ENCODE assay signal across 18 mouse cellular contexts in the genomic region with DNA sequence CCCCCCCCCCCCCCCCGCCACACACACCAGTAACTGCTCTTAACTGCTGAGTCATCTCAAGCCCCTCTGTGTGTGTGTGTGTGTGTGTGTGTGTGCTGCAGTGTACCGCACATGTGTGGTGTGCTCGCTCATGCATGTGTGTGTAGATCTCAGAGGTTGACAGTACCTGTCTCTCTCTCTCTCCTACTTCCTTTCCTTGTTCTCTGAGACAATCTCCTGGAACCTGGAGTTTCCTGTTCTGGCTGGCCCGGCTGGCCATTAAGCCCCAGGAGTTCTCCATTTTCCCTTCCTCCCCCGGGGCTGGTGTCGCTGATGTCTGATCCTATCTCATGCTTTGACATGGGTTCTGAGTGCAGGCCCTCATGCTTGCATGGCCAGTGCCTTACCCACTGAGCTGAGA. TPM values are rescaled to one million over a fixed set of nuclear protein-coding genes. Genes with fewer than 3 reads are reported as not detected.
A peak's percentile ranks its signal among the peaks of the same experiment; 100 is the strongest.
DNase-seq lines count a peak whose midpoint lies in the region; ATAC-seq and TF ChIP-seq lines count a peak whose summit lies in the region.
"Had no signal": no experiment of that assay in that cellular context is flagged by ENCODE, and none has a peak within 500 bp of the region (broad histone marks: within the 10 kb centered on the region; RNA-seq: fewer than 3 reads in every experiment).

No protein-coding gene starts in this region.

- TF ChIP-seq CTCF in small intestine, adult 2 months (IDR thresholded peaks at IDR 0.05; ENCODE audit: extremely low read depth, insufficient read length, insufficient replicate concordance, low read depth, low read length), result no peak

- no peaks in the 10 kb centered on the region for H3K36me3 ChIP-seq in liver, embryonic 11.5 days (ENCODE audit: control insufficient read depth, insufficient read depth, low read length)
- H3K36me3 ChIP-seq in small intestine, adult 2 months (ENCODE audit: control insufficient read depth, insufficient read depth, low read length), result no peaks in the 10 kb centered on the region
- H3K36me3 ChIP-seq: limb, embryonic 15.5 days; neural tube, embryonic 15.5 days had no signal

- WGBS in liver, embryonic 11.5 days, result 45% methylated on average over 6 of the region's 6 CpGs
- WGBS in small intestine, adult 2 months, result 85% methylated on average over 6 of the region's 6 CpGs

- H3K27ac ChIP-seq in liver, embryonic 11.5 days (ENCODE audit: low read depth, low read length), result peak overlapping the region; percentile 8
- H3K27ac ChIP-seq in small intestine, adult 2 months (ENCODE audit: insufficient read depth, low read depth, low read length), result 0 out of 2 replicates have a peak overlapping the region, but pooled peaks have one; percentile 35
- H3K27ac ChIP-seq: heart, adult 2 months; limb, embryonic 15.5 days; neural tube, embryonic 15.5 days had no signal

- H3K9ac ChIP-seq in liver, embryonic 11.5 days (ENCODE audit: low read depth, low read length), result no peak overlapping the region
- H3K9ac ChIP-seq: forebrain, postnatal 0 days; limb, embryonic 15.5 days; neural tube, embryonic 15.5 days had no signal

- DNase-seq in retina, postnatal 1 day, result peak; percentile 21
- DNase-seq in retina, embryonic 14.5 days (ENCODE audit: low spot score), result no peak
- DNase-seq in MEL-GATA-1-ER (ENCODE audit: extremely low read depth, low read depth), result peak; percentile 49
- DNase-seq in liver, embryonic 11.5 days (ENCODE audit: low spot score), result no peak
- no peak for DNase-seq in neural tube, embryonic 10.5 days (ENCODE audit: extremely low spot score, low spot score)
- DNase-seq in lung, adult 18-20 months, result no peak
- DNase-seq: adrenal gland, postnatal 14 days; cerebellum, adult 9-10 months; forebrain, postnatal 0 days; heart, adult 2 months; kidney, adult 8-10 months; thymus, postnatal 14 days had no signal

- no peak overlapping the region for H3K4me3 ChIP-seq in liver, embryonic 11.5 days (ENCODE audit: low read depth, low read length)
- H3K4me3 ChIP-seq in small intestine, adult 2 months (ENCODE audit: low read depth, low read length), result no peak overlapping the region
- H3K4me3 ChIP-seq: heart, adult 2 months; limb, embryonic 15.5 days; neural tube, embryonic 15.5 days had no signal

- H3K27me3 ChIP-seq in liver, embryonic 11.5 days (replicated peaks; ENCODE audit: control insufficient read depth, insufficient read depth, low read length), result no peaks in the 10 kb centered on the region
- H3K27me3 ChIP-seq in small intestine, adult 2 months (ENCODE audit: control insufficient read depth, insufficient read depth, low read length), result no peaks in the 10 kb centered on the region
- H3K27me3 ChIP-seq: limb, embryonic 15.5 days; neural tube, embryonic 15.5 days; Patski had no signal

- H3K9me3 ChIP-seq in liver, embryonic 11.5 days (ENCODE audit: control insufficient read depth, low read length), result no peaks in the 10 kb centered on the region
- H3K9me3 ChIP-seq: limb, embryonic 15.5 days; neural tube, embryonic 15.5 days had no signal

- peaks cover 12% of the 10 kb centered on the region for H3K4me1 ChIP-seq in liver, embryonic 11.5 days (replicated peaks; ENCODE audit: control insufficient read depth, insufficient read depth, low read length)
- H3K4me1 ChIP-seq in small intestine, adult 2 months (ENCODE audit: control insufficient read depth, insufficient read depth, insufficient read length, low read length), result peaks cover 19% of the 10 kb centered on the region
- H3K4me1 ChIP-seq: limb, embryonic 15.5 days; neural tube, embryonic 15.5 days had no signal

- ATAC-seq in liver, embryonic 11.5 days (replicated peaks; ENCODE audit: low FRiP score), result peak; percentile 44; the same call in 1 of the 2 replicates
- ATAC-seq: activated CD4-positive, CD25-positive, alpha-beta regulatory T cell, adult 4 months; forebrain, postnatal 0 days; inflammation-experienced regulatory T-cells, adult 6 months; Patski had no signal

- peak overlapping the region; percentile 5; the same call in 1 of the 2 replicates for H3K4me2 ChIP-seq in liver, embryonic 11.5 days
- H3K4me2 ChIP-seq: limb, embryonic 15.5 days; neural tube, embryonic 15.5 days had no signal

- no peak for TF ChIP-seq POLR2A in small intestine, adult 2 months (IDR thresholded peaks at IDR 0.05; ENCODE audit: low read depth, low read length)

RNA-seq across cellular contexts. Expression of gene Plcg2, which starts 38.8 kb away (rescaled TPM):
- 14.8 and 17.4 TPM in 2 replicates for polyA plus RNA-seq in liver, embryonic 11.5 days (2014; fragmentation: Nextera tagmentation; extraction: Ambion mirVana)
- 8.1 and 14.6 TPM in 2 replicates for polyA plus RNA-seq in small intestine, adult 2 months (2012; rRNA removed)

Comparison
In these comparisons a context has a peak if more than half of its experiments do, and no peak if none do; other contexts are left out.
1. DNase-seq: peak in retina, postnatal 1 day (single experiment) and MEL-GATA-1-ER (single experiment); none in retina, embryonic 14.5 days (single experiment), liver, embryonic 11.5 days (single experiment), neural tube, embryonic 10.5 days (single experiment) and lung, adult 18-20 months (0 of 2).